8 mouse cellular contexts compared by ENCODE assay signal in genomic region chr2:146745683-146746047, GRCm38 (mm10).
DNase-seq lines count a peak whose midpoint lies in the region; ATAC-seq lines count a peak whose summit lies in the region.

No protein-coding gene starts in this region.

- DNase-seq in heart, adult 11 months = no peak
- DNase-seq in layer of hippocampus, postnatal 10 days (ENCODE audit: low spot score in 2 of 2) = peak; percentile 63 to 67
- peak; percentile 64 for DNase-seq in retina, embryonic 14.5 days (ENCODE audit: low spot score)
- DNase-seq in ovary, postnatal 10 days (ENCODE audit: low spot score) = no peak
- no peak for DNase-seq in thymus, postnatal 0 days (ENCODE audit: low spot score)

- H3K9ac ChIP-seq in heart, embryonic 13.5 days = no peak overlapping the region

- H3K9me3 ChIP-seq in heart, embryonic 13.5 days = no peaks in the 10 kb centered on the region

- ATAC-seq in heart, embryonic 13.5 days (ENCODE audit: extremely low read depth, insufficient number of reproducible peaks, low FRiP score, low TSS enrichment) = no peak
- ATAC-seq in frontal cortex, adult (ENCODE audit: low TSS enrichment) = peak; percentile 99
- no peak for ATAC-seq in inflammation-experienced regulatory T-cells, adult 6 months

- WGBS in heart, embryonic 13.5 days = 45% methylated on average over 12 of the region's 12 CpGs

- H3K4me1 ChIP-seq in heart, embryonic 13.5 days = peaks cover 11% of the 10 kb centered on the region; the same call in 1 of the 2 replicates

- peak overlapping the region; percentile 63 for H3K4me2 ChIP-seq in heart, embryonic 13.5 days

- H3K36me3 ChIP-seq in heart, embryonic 13.5 days = no peaks in the 10 kb centered on the region

- H3K27ac ChIP-seq in heart, embryonic 13.5 days (replicated peaks) = no peak overlapping the region

- H3K27me3 ChIP-seq in heart, embryonic 13.5 days (replicated peaks) = peaks cover 4% of the 10 kb centered on the region; the same call in 1 of the 2 replicates

- H3K4me3 ChIP-seq in heart, embryonic 13.5 days = peak overlapping the region; percentile 32

Comparison
In these comparisons a context has a peak if more than half of its experiments do, and no peak if none do; other contexts are left out.
1. DNase-seq: peak in layer of hippocampus, postnatal 10 days (2 of 2) and retina, embryonic 14.5 days (single experiment); none in heart, adult 11 months (single experiment), ovary, postnatal 10 days (single experiment) and thymus, postnatal 0 days (single experiment).